Mouse (Mus musculus) heart, embryonic 15.5 days (tissue): ENCODE data around the gene Gnat2. TPM values are rescaled to one million over a fixed set of nuclear protein-coding genes. Genes with fewer than 3 reads are reported as not detected.

ENCODE experiments used
- ATAC-seq: fragments of 200-750 bp; cut with Nextera tagmentation; replicated peaks from 2 replicates; pipeline ENCODE4 v1.8.0; 2017; ENCODE audit warnings: low read depth, moderate TSS enrichment; ENCODE audit not compliant: insufficient number of reproducible peaks, insufficient read depth, low FRiP score
- H3K27ac ChIP-seq: fragments of 300-500 bp; sonication (generic); 2 replicates; pipeline ENCODE4 v1.5.1; 2015; ENCODE audit warnings: mild to moderate bottlenecking, inconsistent platforms
- H3K27me3 ChIP-seq: fragments of 300-500 bp; sonication (generic); 2 replicates; pipeline ENCODE4 v1.6.1; 2015; ENCODE audit warnings: inconsistent platforms
- H3K36me3 ChIP-seq: fragments of 300-500 bp; sonication (generic); 2 replicates; pipeline ENCODE4 v1.6.1; 2015; ENCODE audit warnings: mild to moderate bottlenecking, inconsistent platforms
- H3K4me1 ChIP-seq: fragments of 300-500 bp; sonication (generic); replicated peaks from 2 replicates; pipeline ENCODE4 v1.6.1; 2015; ENCODE audit warnings: inconsistent platforms
- H3K4me2 ChIP-seq: fragments of 300-500 bp; sonication (generic); 2 replicates; pipeline ENCODE4 v1.6.1; 2015; ENCODE audit warnings: inconsistent platforms, mild to moderate bottlenecking, moderate library complexity
- H3K4me3 ChIP-seq: fragments of 300-500 bp; sonication (generic); 2 replicates; pipeline ENCODE4 v1.5.1; 2015; ENCODE audit warnings: mild to moderate bottlenecking, inconsistent platforms
- H3K9ac ChIP-seq: fragments of 300-500 bp; sonication (generic); 2 replicates; pipeline ENCODE4 v1.6.1; 2015; ENCODE audit warnings: mild to moderate bottlenecking, inconsistent platforms
- H3K9me3 ChIP-seq: fragments of 300-500 bp; sonication (generic); replicated peaks from 2 replicates; pipeline ENCODE4 v1.6.1; 2016; ENCODE audit warnings: inconsistent platforms
- WGBS: fragments of 180-500 bp; shearing (Covaris S2); methylation state at CpG from one replicate; pipeline ENCODE4 v1.1.7; 2015; ENCODE audit warnings: mixed read lengths; 5-methylcytosine and 5-hydroxymethylcytosine counted together
- polyA plus RNA-seq: library from polyadenylated mRNA; unstranded; fragments of >200 nt; fragmentation: Nextera tagmentation; extraction: Ambion mirVana; gene quantifications from 2 replicates; pipeline ENCODE4 v1.2.1, GENCODE M21; 2015

Gene Gnat2
- polyA plus RNA-seq, 1 experiment from 2014 or later, result 0.74 TPM

- ATAC-seq, result no peak
- Histone ChIP-seq H3K27ac (no peak overlapping the region), H3K36me3 (no peaks in the 10 kb centered on the region), H3K9ac (no peak overlapping the region), H3K4me2 (no peak overlapping the region), H3K27me3 (no peaks in the 10 kb centered on the region), H3K9me3 (no peaks in the 10 kb centered on the region), H3K4me1 (peaks cover 10% of the 10 kb centered on the region; the same call in 1 of the 2 replicates), H3K4me3 (no peak overlapping the region)
- 57% methylated on average over 10 of the region's 10 CpGs for WGBS
Observed at GRCm38 (mm10) chr3:108096726-108097125, 4.1 kb downstream of the Gnat2 start.

GRCm38 (mm10) chr3:108097656-108098055 is 5.1 kb downstream of the Gnat2 start:
- WGBS, result 88% methylated on average over 8 of the region's 8 CpGs
- H3K27ac ChIP-seq, result no peak overlapping the region

DNA sequence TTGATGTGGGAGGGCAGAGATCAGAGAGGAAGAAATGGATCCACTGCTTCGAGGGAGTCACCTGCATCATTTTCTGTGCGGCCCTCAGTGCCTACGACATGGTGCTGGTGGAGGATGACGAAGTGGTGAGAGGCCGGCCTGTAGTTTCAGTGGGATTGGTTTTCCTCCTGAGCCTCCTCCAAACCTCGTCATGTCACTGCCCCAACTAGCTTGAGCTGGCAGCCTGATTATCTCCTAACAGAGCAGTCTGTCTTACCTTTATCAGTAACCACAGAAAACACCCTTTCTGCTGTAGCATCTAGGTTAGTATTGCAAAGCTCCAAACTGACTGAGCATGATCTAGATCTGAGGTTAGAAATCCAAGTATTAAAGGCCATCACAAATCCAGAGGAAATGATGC is 5.7 kb downstream of the Gnat2 start:
- Histone ChIP-seq H3K4me3 (no peak overlapping the region), H3K27ac (no peak overlapping the region), H3K4me1 (peaks cover 10% of the 10 kb centered on the region; the same call in 1 of the 2 replicates), H3K36me3 (no peaks in the 10 kb centered on the region), H3K9ac (no peak overlapping the region), H3K9me3 (no peaks in the 10 kb centered on the region), H3K27me3 (no peaks in the 10 kb centered on the region), H3K4me2 (no peak overlapping the region)
- ATAC-seq, result no peak
- WGBS, result 61% methylated on average over 6 of the region's 6 CpGs

More at GRCm38 (mm10) chr3:108097656-108098055, 5.1 kb downstream of the Gnat2 start:
- no peak for ATAC-seq
- H3K4me2 ChIP-seq, result no peak overlapping the region
- no peak overlapping the region for H3K4me3 ChIP-seq
- no peaks in the 10 kb centered on the region for H3K36me3 ChIP-seq
- H3K27me3 ChIP-seq, result no peaks in the 10 kb centered on the region
- H3K9me3 ChIP-seq, result no peaks in the 10 kb centered on the region
- peaks cover 10% of the 10 kb centered on the region; the same call in 1 of the 2 replicates for H3K4me1 ChIP-seq
- no peak overlapping the region for H3K9ac ChIP-seq

- H3K4me1 ChIP-seq, result peaks cover 15% of the 10 kb centered on the region
- no peak overlapping the region for H3K9ac ChIP-seq
- no peaks in the 10 kb centered on the region for H3K9me3 ChIP-seq
- no peak overlapping the region for H3K4me2 ChIP-seq
- H3K27ac ChIP-seq, result no peak overlapping the region
- 44% methylated on average over 3 of the region's 3 CpGs for WGBS
- no peak for ATAC-seq
- H3K27me3 ChIP-seq, result no peaks in the 10 kb centered on the region
- peaks cover 4% of the 10 kb centered on the region for H3K36me3 ChIP-seq
- no peak overlapping the region for H3K4me3 ChIP-seq
Observed at GRCm38 (mm10) chr3:108101594-108101993, 9.0 kb downstream of the Gnat2 start.

GRCm38 (mm10) chr3:108102075-108102474 is 9.5 kb downstream of the Gnat2 start:
- no peak overlapping the region for H3K27ac ChIP-seq
- H3K4me2 ChIP-seq, result no peak overlapping the region
- WGBS, result 85% methylated on average over 6 of the region's 6 CpGs
- peaks cover 12% of the 10 kb centered on the region for H3K4me1 ChIP-seq
- H3K4me3 ChIP-seq, result no peak overlapping the region
- H3K27me3 ChIP-seq, result no peaks in the 10 kb centered on the region
- H3K9me3 ChIP-seq, result no peaks in the 10 kb centered on the region
- no peak overlapping the region for H3K9ac ChIP-seq
- ATAC-seq, result no peak
- peaks cover 4% of the 10 kb centered on the region for H3K36me3 ChIP-seq

DNA sequence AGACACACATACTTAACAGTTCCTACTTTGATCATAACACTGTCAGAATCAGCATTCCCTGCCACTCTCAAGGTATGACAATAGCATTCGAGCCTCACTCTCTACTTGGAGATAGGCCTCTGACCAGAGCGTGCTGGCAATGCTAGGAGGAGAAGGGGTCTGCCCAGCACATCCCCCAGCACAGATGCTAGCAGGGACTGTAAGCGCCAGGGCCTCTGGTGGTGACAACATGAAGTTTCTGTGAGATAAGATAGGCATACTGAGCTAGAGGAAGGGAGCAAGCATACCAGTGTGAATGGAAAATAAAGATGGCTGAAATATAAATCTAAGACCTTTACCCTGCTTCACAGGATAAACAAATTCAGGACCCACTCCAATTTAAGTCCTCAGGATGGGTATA is 12.7 kb downstream of the Gnat2 start:
- Histone ChIP-seq H3K4me1 (peaks cover 12% of the 10 kb centered on the region), H3K36me3 (peaks cover 31% of the 10 kb centered on the region), H3K27ac (peak overlapping the region; percentile 34), H3K9ac (no peak overlapping the region), H3K27me3 (no peaks in the 10 kb centered on the region), H3K9me3 (no peaks in the 10 kb centered on the region), H3K4me2 (no peak overlapping the region), H3K4me3 (no peak overlapping the region)
- WGBS, result 30% methylated on average over 3 of the region's 3 CpGs
- peak; percentile 69; the same call in 1 of the 2 replicates for ATAC-seq

- Histone ChIP-seq H3K27me3 (no peaks in the 10 kb centered on the region), H3K9me3 (no peaks in the 10 kb centered on the region), H3K27ac (no peak overlapping the region), H3K4me1 (peaks cover 1% of the 10 kb centered on the region), H3K9ac (no peak overlapping the region), H3K4me3 (no peak overlapping the region), H3K36me3 (peaks cover 64% of the 10 kb centered on the region), H3K4me2 (no peak overlapping the region)
- no peak for ATAC-seq
- 82% methylated on average over 5 of the region's 5 CpGs for WGBS
Observed at GRCm38 (mm10) chr3:108111320-108111719, 18.7 kb downstream of the Gnat2 start.

GRCm38 (mm10) chr3:108112246-108112645 is 19.7 kb downstream of the Gnat2 start:
- Histone ChIP-seq H3K4me1 (no peaks in the 10 kb centered on the region), H3K9me3 (no peaks in the 10 kb centered on the region), H3K36me3 (peaks cover 66% of the 10 kb centered on the region), H3K4me3 (no peak overlapping the region), H3K9ac (no peak overlapping the region), H3K27me3 (no peaks in the 10 kb centered on the region), H3K4me2 (no peak overlapping the region), H3K27ac (no peak overlapping the region)
- ATAC-seq, result no peak
- 68% methylated on average over 7 of the region's 7 CpGs for WGBS

- no peak overlapping the region for H3K4me2 ChIP-seq
- H3K4me1 ChIP-seq, result no peaks in the 10 kb centered on the region
- no peak overlapping the region for H3K4me3 ChIP-seq
- ATAC-seq, result no peak
- H3K36me3 ChIP-seq, result peaks cover 69% of the 10 kb centered on the region
- no peaks in the 10 kb centered on the region for H3K27me3 ChIP-seq
- H3K9me3 ChIP-seq, result no peaks in the 10 kb centered on the region
- no peak overlapping the region for H3K9ac ChIP-seq
- no peak overlapping the region for H3K27ac ChIP-seq
- WGBS, result 69% methylated on average over 4 of the region's 4 CpGs
Observed at GRCm38 (mm10) chr3:108112666-108113065, 20.1 kb downstream of the Gnat2 start.

DNA sequence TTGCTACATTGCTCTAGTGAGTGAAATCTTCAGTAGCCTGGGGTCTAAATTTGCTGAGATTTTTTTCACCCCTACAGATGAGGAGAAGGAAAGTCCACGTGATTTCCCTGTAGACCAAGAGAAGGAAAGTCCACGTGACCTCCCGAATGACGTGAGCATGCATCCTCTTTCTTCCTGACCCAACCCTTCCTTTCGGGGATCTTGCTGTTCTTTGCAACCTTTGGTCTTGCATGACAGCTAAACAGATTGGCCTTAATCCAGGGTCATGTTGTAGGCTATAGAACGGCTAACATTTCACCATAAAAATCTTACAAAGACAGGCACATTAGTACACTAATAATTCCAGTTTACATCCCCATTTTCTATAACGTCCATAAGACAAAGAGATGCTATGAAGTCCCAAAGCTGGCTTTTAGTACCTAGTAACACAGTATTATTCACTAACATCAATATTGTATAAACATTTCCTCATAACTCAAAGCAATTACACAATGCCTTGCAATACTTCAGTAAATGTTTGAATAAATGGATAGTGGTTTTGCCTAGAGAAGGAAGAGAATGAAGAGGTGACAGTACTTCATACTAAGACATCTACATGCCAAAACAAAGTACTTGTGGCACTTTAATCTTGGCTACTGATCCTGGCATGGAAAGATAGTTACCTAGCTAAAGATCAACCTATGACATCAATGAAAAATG is 21.2 kb downstream of the Gnat2 start:
- Histone ChIP-seq H3K9me3 (no peaks in the 10 kb centered on the region), H3K9ac (no peak overlapping the region), H3K27ac (no peak overlapping the region), H3K4me1 (no peaks in the 10 kb centered on the region), H3K4me2 (no peak overlapping the region), H3K4me3 (no peak overlapping the region), H3K27me3 (no peaks in the 10 kb centered on the region), H3K36me3 (peaks cover 66% of the 10 kb centered on the region)
- WGBS, result 82% methylated on average over 7 of the region's 7 CpGs
- no peak for ATAC-seq

GRCm38 (mm10) chr3:108117465-108117864 is 24.9 kb downstream of the Gnat2 start:
- Histone ChIP-seq H3K27ac (no peak overlapping the region), H3K4me2 (no peak overlapping the region), H3K4me1 (no peaks in the 10 kb centered on the region), H3K9ac (no peak overlapping the region), H3K36me3 (peaks cover 51% of the 10 kb centered on the region), H3K9me3 (no peaks in the 10 kb centered on the region), H3K4me3 (no peak overlapping the region), H3K27me3 (no peaks in the 10 kb centered on the region)
- no peak for ATAC-seq
- WGBS, result 93% methylated on average over 6 of the region's 6 CpGs

GRCm38 (mm10) chr3:108121101-108121500 is 28.5 kb downstream of the Gnat2 start:
- H3K4me3 ChIP-seq, result no peak overlapping the region
- no peaks in the 10 kb centered on the region for H3K9me3 ChIP-seq
- H3K27me3 ChIP-seq, result no peaks in the 10 kb centered on the region
- H3K27ac ChIP-seq, result no peak overlapping the region
- no peak overlapping the region for H3K9ac ChIP-seq
- WGBS, result 68% methylated on average over 3 of the region's 3 CpGs
- H3K36me3 ChIP-seq, result peaks cover 33% of the 10 kb centered on the region
- H3K4me2 ChIP-seq, result no peak overlapping the region
- ATAC-seq, result no peak
- H3K4me1 ChIP-seq, result no peaks in the 10 kb centered on the region
